Mouse (Mus musculus): ENCODE results near the gene Eif5a. TPM values are rescaled to one million over a fixed set of nuclear protein-coding genes. Genes with fewer than 3 reads are reported as not detected.
"Not testable (repeated sequence)": the region's sequence is repeated elsewhere in the genome, so short reads cannot be mapped to it uniquely, and the experiment has no call there.

The Eif5a gene
- polyA plus RNA-seq, 3 experiments from 2014 or later = 1,103 to 1,192 (median 1,160) TPM

DNA sequence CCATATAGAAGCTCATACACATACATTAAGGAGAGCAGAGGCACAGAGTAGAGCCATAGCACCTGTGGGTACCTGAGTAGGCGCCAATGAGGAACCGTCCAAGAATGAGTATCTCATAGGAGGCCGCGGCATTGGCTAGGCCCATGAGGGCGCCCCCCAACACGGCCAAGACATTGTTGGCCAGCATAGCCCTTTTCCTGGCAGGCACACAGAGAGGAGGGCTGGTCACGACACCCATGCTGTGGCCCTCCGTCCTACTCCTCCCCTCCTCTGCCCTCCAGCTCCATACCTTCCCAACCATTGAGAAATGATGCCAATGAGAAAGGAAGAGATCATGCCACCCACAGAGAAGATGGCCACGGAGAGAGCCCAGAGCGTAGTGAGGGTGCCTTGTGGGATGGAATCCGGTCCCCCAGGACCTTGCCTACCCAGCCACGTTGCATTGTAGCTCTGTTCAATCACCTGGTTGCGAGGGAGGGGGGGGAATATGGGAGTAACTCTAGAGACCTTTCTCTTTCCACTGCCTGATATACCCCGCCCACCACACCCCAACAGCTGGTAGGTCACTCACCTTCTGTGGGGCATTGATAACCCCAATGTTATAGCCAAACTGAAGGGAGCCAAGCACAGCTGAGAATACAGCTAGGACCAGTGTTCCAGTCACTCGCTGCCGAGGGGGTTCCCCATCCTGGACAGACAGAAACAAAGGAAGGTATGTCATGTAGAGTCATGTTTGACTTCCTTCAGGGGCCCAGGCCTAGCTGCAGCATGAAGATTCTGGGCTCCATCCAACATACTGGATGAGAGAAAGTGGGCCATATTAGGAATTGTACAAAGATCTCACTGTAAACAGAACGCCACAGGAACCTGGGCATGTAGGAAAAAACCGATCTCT lies 24.5 kb upstream of the Eif5a start:
- ATAC-seq = no peak

GRCm38 (mm10) chr11:69945216-69945615 lies 23.5 kb upstream of the Eif5a start:
- ATAC-seq = no peak

DNA sequence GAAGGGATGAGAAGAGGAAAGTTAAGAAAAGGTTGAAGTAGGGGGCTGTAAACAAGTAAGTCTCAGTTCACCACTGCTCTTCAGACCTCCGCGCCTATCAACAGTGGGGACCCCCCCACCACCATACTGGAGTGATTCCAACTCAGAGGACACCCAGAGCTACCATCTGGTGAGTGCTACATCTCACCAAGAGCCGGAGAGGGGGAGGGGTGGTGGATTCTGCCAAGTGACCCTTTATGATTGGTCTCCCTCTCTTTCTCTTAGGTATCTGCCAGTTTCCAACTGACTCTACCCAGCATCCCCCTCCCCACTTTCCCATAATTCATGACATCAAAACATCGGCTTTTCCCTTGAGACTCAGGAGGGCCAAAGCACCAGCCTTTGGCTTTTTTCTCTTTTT lies 19.2 kb upstream of the Eif5a start:
- no peak for ATAC-seq

GRCm38 (mm10) chr11:69939731-69940130 lies 18.0 kb upstream of the Eif5a start:
- ATAC-seq = no peak

DNA sequence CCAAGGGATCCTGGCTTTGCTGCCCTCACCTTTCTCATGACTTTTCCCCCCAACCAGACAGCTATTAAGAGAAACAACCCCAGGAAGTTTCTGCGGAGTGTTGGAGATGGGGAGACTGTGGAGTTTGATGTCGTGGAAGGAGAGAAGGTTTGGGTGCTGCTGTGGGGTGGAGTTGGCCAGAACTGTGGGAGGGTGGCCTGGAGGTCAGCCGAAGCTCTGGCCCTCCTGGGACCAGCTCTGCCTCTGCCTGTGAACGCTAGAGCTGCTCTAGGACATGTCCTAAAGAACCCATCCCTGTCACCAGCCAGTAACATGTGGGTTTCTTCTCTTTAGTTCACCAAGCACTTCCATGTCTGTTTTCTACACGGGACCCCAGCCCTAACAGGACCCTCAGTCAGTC lies 17.4 kb upstream of the Eif5a start:
- ATAC-seq = no peak

DNA sequence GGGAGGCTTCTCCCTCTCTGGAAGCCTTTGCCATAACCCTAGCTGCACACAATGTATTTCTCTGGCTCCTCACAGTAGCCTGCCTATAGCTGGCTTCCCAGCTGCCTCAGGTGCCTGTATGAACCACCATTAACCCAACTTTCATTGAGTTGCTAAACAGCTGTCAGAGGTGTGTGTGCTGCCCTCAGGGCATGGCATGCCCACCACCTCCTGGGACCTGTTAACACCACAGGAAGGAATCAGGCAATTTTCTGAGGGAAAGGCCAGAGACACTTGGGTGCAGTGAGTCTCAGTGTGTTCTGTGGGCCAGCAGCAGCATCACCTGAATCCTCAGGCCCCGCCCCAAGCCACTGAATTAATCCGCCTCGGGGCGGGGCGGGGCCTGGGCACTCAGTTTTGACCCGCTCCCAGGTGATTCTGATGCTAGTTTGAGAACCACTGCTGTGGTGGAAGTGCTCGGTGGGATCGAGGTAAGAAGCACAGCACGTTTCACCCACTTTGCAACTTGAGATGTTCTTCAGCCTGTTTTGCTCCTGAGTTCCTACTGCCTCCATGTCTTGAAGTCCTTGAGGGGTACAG lies 16.7 kb upstream of the Eif5a start:
- no peak for ATAC-seq

DNA sequence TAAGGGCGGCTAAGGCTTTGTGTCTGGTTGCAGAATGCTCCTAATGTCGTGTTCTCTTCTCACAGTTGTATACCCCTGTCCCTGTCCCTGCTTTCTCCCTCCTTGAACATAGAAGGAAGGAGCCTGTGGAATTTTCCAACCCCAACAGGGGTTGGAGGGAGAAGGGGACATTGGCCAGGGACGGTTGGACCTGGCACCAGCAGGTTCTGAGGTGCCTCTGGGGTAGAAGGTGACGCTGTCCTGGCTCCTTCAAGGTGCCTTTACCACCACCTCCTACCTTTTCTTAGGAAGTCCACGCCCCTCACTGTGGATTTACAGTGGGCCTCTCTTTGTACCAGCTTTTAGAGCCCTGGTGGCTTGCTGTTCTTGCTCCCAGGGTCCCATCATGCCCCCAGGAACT lies 16.1 kb upstream of the Eif5a start:
- ATAC-seq = no peak

GRCm38 (mm10) chr11:69937385-69937784 lies 15.6 kb upstream of the Eif5a start:
- ATAC-seq = no peak

GRCm38 (mm10) chr11:69936714-69937347 lies 15.1 kb upstream of the Eif5a start:
- ATAC-seq = no peak

GRCm38 (mm10) chr11:69936156-69936555 lies 14.4 kb upstream of the Eif5a start:
- no peak for ATAC-seq

DNA sequence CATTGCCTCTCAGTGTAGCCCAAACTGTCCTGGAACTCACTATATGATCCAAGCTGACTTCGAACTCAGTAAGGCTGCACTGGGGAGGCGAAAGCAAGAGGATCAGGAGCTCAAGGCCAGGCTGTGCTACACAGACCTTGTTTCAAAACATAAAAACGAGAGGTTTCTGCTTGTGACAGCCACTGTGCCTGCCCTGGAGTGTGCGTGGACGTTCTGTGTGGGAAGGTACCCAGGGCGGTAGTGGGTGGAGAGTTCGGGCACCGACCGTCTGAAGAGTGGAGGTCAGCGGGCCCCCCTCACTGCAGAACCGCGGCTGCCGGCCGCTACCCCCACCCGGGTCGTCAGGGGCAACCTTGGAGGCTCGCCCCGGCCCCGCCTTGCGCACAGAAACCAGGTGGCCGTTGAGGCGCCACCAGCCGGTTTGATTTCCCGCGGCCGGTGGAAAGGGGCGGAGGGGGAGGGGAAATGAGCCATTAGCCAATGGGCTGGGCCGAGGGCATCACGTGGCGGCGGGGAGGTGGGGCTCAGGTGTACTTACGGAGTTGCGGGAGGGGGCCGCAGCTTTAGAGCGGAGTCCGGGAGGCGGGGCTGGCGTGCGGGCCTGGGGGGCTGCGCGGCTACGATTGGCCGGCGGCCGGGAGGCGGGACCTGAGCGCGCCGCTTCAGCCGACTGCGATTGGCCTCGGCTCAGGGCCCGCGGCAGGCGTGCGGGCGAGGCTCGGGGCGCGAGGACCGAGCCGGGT lies 13.6 kb upstream of the Eif5a start, which contains the start of gene Ybx2:
Gene Ybx2, plus strand, starts transcription at position 660 of the 743 bp plus-strand sequence.
- ATAC-seq = peak; percentile 78

GRCm38 (mm10) chr11:69934681-69935080 lies 12.9 kb upstream of the Eif5a start:
- ATAC-seq = no peak

DNA sequence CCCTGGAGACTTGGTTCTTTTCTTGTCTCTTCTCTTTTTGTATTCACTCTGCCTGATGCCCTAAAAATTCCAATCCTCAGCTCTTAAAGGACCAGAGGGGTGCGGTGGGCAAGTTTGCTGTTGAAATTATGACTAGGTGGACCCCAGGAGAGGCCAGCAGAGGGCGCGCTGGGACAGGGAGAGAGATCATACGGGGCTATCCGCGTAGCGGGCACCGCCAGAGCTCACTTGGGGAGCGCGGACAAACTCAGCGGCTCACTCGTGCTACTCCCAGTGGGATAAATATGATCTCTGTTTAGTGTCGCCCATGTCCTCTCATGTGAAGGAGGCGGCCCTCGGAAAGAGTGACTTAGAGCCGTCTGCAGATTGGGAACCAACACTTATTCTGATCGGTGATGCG lies 12.4 kb upstream of the Eif5a start:
- peak; percentile 71 for ATAC-seq

GRCm38 (mm10) chr11:69933066-69933465 lies 11.3 kb upstream of the Eif5a start:
- ATAC-seq = no peak

DNA sequence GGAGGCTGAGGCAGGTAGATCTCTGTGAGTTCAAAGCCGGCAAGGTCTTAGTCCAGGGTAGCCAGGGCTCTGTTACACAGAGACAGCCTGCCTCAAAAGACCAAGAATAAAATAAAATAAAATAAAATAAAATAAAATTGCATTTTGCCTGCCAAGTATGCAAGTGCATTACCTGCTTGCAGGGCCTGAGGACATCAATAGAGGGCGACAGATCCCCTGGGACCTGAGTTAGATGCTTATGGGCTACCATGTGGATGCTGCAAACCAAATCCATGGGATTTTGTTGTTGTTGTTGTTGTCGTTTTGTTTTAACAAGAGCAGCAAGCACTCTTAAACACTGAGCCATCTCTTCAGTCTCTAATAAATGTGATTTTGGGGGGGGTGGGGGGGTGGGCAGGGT lies 10.5 kb upstream of the Eif5a start:
- ATAC-seq = no peak

GRCm38 (mm10) chr11:69931769-69932168 lies 10.0 kb upstream of the Eif5a start:
- ATAC-seq = no peak

- ATAC-seq = no peak
These were observed 9.3 kb upstream of the Eif5a start for GRCm38 (mm10) chr11:69930967-69931537.

GRCm38 (mm10) chr11:69930176-69930575 lies 8.4 kb upstream of the Eif5a start:
- ATAC-seq = not testable (repeated sequence)

GRCm38 (mm10) chr11:69929712-69930111 lies 8.0 kb upstream of the Eif5a start:
- no peak for ATAC-seq

DNA sequence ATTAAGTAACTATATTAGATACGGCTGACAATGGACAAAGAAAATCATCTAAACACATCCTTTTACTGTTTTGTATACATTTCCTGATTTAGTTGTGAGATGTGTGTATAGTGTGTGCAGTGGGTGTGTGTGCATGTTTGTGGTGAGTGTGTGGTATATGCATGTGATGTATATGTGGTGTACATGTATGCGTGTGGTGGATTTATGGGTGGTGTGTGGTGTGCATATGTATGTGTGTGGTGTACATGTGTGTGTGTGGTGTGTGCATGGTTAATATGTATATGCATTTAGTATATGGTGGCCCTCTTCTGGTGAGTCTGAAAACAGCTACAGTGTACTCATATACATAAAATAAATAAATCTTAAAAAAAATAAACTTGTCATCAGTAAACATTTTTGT lies 5.7 kb upstream of the Eif5a start:
- no peak for ATAC-seq

- ATAC-seq = no peak
These were observed 1.0 kb upstream of the Eif5a start for GRCm38 (mm10) chr11:69922796-69923195.

DNA sequence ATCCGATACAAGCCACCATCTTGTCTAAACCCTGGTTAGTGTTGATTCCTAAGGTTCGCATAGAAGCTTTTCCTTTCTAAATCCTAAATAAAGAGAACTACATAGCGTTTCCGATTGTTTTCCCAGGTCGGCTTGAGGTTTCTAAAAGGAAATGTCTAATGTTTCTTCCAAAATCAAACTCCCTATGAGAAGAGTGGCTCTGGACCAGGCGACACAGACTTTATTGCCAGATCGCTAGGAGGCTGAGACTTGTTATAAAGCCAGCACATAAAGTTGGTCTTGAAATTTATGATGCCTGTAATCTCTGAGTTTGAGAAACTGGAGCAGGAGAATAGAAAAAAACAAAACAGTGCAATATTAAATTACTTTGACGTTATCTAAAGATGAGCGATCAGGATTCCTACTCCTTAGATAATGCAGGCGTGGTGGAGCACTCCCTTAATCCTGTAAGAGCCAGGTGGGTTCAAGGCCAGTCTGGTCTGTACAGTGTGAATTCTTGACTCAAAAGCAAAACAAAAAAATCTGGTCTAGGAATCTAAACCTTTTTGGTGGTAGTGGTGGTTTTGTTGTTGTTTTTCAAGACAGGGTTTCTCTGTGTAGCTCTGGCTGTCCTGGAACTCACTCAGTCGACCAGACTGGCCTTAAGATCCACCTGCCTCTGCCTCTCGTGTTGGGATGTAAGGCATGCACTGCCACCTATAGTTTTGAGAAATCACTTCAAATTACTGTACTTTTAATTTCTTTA lies 426 bp upstream of the Eif5a start:
- ATAC-seq = no peak
